In the genomic region with DNA sequence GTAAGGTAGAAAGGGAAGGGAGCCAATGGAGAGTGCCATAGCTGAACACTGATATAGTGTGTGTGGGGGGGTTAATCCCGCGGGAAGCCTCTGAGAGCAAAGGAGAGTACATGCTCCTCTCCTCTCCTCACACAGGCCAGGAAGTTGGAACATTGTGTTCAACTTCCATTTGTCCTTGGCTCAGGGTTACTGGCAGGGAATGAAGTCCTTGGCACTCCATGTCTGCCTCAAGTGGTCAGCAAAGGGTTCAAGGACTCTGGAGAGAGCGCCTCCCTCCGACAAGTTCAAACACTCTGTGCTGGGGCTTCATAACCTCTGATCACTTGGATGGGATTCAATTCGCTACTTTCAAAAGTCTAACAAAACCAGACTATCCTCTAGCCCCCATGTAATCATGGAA, we compare ENCODE assay signal across 15 mouse cellular contexts.
DNase-seq lines count a peak whose midpoint lies in the region; ATAC-seq and TF ChIP-seq lines count a peak whose summit lies in the region.
"Had no signal": no experiment of that assay in that cellular context is flagged by ENCODE, and none has a peak within 500 bp of the region (broad histone marks: within the 10 kb centered on the region; RNA-seq: fewer than 3 reads in every experiment).

No protein-coding gene starts in this region.

- peak; percentile 25; the same call in 1 of the 2 replicates for ATAC-seq in neural tube, embryonic 14.5 days (ENCODE audit: low read depth)
- peak; percentile 91 for ATAC-seq in lung, postnatal 0 days
- ATAC-seq: forebrain, postnatal 0 days had no signal

- TF ChIP-seq EP300 in lung, postnatal 0 days (IDR thresholded peaks at IDR 0.05) = peak; percentile 92

- no peaks in the 10 kb centered on the region for H3K36me3 ChIP-seq in neural tube, embryonic 14.5 days (ENCODE audit: control insufficient read depth, insufficient read depth, low read length)
- H3K36me3 ChIP-seq in lung, postnatal 0 days (ENCODE audit: insufficient read depth, low read length) = no peaks in the 10 kb centered on the region
- H3K36me3 ChIP-seq: embryonic facial prominence, embryonic 10.5 days; G1E; limb, embryonic 13.5 days had no signal

- intact Hi-C loops in gastrocnemius, postnatal 14 days (cut with DNase I; ENCODE audit: low total_unique reads) = no loop called here

- peak; percentile 40 for TF ChIP-seq CTCF in lung, postnatal 0 days (IDR thresholded peaks at IDR 0.05)

- no peaks in the 10 kb centered on the region for H3K4me1 ChIP-seq in neural tube, embryonic 14.5 days (ENCODE audit: control insufficient read depth, insufficient read depth, low read length)
- H3K4me1 ChIP-seq in lung, postnatal 0 days (ENCODE audit: insufficient read depth, low read depth, low read length) = peaks cover 5% of the 10 kb centered on the region; the same call in 1 of the 2 replicates
- H3K4me1 ChIP-seq: embryonic facial prominence, embryonic 10.5 days had no signal

- H3K27ac ChIP-seq in neural tube, embryonic 14.5 days (ENCODE audit: low read depth, low read length) = no peak overlapping the region
- peak overlapping the region; percentile 12; the same call in 1 of the 2 replicates for H3K27ac ChIP-seq in lung, postnatal 0 days (ENCODE audit: low read length)
- H3K27ac ChIP-seq: embryonic facial prominence, embryonic 10.5 days; kidney, postnatal 0 days; limb, embryonic 13.5 days had no signal

- 92% methylated on average over 5 of the region's 5 CpGs for WGBS in neural tube, embryonic 14.5 days
- WGBS in lung, postnatal 0 days = 49% methylated on average over 5 of the region's 5 CpGs

- no peak overlapping the region for H3K4me3 ChIP-seq in neural tube, embryonic 14.5 days (ENCODE audit: low read depth, low read length)
- H3K4me3 ChIP-seq in lung, postnatal 0 days (ENCODE audit: low read depth, low read length) = no peak overlapping the region
- H3K4me3 ChIP-seq: embryonic facial prominence, embryonic 10.5 days; limb, embryonic 13.5 days had no signal

- H3K4me2 ChIP-seq in neural tube, embryonic 14.5 days (ENCODE audit: low read depth, low read length) = no peak overlapping the region
- H3K4me2 ChIP-seq in lung, postnatal 0 days (replicated peaks; ENCODE audit: low read depth, low read length) = no peak overlapping the region
- H3K4me2 ChIP-seq: limb, embryonic 13.5 days had no signal

- no peak overlapping the region for H3K9ac ChIP-seq in neural tube, embryonic 14.5 days (replicated peaks; ENCODE audit: low read depth, low read length)
- no peak overlapping the region for H3K9ac ChIP-seq in lung, postnatal 0 days (replicated peaks; ENCODE audit: low read depth)
- H3K9ac ChIP-seq: forebrain, postnatal 0 days; limb, embryonic 13.5 days had no signal

- no peaks in the 10 kb centered on the region for H3K9me3 ChIP-seq in neural tube, embryonic 14.5 days (ENCODE audit: control insufficient read depth, low read length)
- H3K9me3 ChIP-seq in lung, postnatal 0 days (ENCODE audit: low read length) = no peaks in the 10 kb centered on the region
- H3K9me3 ChIP-seq: embryonic facial prominence, embryonic 10.5 days; limb, embryonic 13.5 days had no signal

- no peaks in the 10 kb centered on the region for H3K27me3 ChIP-seq in neural tube, embryonic 14.5 days (ENCODE audit: control insufficient read depth, insufficient read depth, low read length)
- no peaks in the 10 kb centered on the region for H3K27me3 ChIP-seq in lung, postnatal 0 days (replicated peaks; ENCODE audit: insufficient read depth, low read length)
- H3K27me3 ChIP-seq: limb, embryonic 13.5 days had no signal

- DNase-seq in gastrocnemius, postnatal 25 days = peak; percentile 70
- DNase-seq in gastrocnemius, postnatal 14 days = no peak
- DNase-seq in neural tube, embryonic 10.5 days (ENCODE audit: extremely low spot score, low spot score) = no peak
- DNase-seq in lung, postnatal 0 days (ENCODE audit: low spot score) = peak; percentile 71
- peak; percentile 81 for DNase-seq in testis, postnatal 14 days (ENCODE audit: low spot score)
- no peak for DNase-seq in kidney, adult 18-20 months
- DNase-seq: cerebellum, adult 11 months; cerebellum, postnatal 36 days; forebrain, postnatal 0 days; thymus, adult 2 months had no signal

Comparison
In these comparisons a context has a peak if more than half of its experiments do, and no peak if none do; other contexts are left out.
1. DNase-seq: peak in gastrocnemius, postnatal 25 days (single experiment), lung, postnatal 0 days (single experiment) and testis, postnatal 14 days (single experiment); none in gastrocnemius, postnatal 14 days (single experiment), neural tube, embryonic 10.5 days (single experiment) and kidney, adult 18-20 months (single experiment).